Mouse (Mus musculus): ENCODE measurements around the gene Dbndd2. TPM values are rescaled to one million over a fixed set of nuclear protein-coding genes. Genes with fewer than 3 reads are reported as not detected.

Gene Dbndd2
- polyA plus RNA-seq, 1 experiment from 2014 or later: 1.7 TPM

DNA sequence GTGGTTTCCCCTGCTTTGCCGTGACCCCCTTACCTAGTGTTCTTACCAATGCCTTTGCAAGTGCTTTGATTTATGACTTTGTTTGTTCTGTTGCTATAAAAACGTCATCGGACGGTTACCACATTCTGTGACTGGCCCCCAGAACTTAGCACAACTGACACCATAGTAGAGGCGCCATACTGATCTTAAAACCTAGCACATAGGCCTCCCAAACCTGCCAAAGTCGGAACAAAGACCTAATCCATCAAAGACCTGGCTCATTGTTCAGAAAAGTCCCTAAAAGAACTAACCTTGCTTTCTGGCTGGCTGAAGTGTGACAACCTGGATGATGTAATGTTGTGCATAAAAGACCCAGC lies 33.2 kb downstream of the Dbndd2 start:
- 34% methylated on average over 6 of the region's 6 CpGs for WGBS
- no peak overlapping the region for H3K4me2 ChIP-seq
- peaks cover 3% of the 10 kb centered on the region; the same call in 1 of the 2 replicates for H3K27me3 ChIP-seq
- H3K27ac ChIP-seq: peak overlapping the region; percentile 84
- no peak overlapping the region for H3K9ac ChIP-seq (replicated peaks)
- no peak for ATAC-seq (ENCODE audit: insufficient number of reproducible peaks, insufficient read depth, low FRiP score, low TSS enrichment, low read depth)
- H3K36me3 ChIP-seq: no peaks in the 10 kb centered on the region
- H3K4me1 ChIP-seq (replicated peaks): peaks cover 29% of the 10 kb centered on the region
- peaks cover 6% of the 10 kb centered on the region; the same call in 1 of the 2 replicates for H3K9me3 ChIP-seq
- H3K4me3 ChIP-seq (replicated peaks): no peak overlapping the region

- peaks cover 3% of the 10 kb centered on the region; the same call in 1 of the 2 replicates for H3K27me3 ChIP-seq
- H3K9ac ChIP-seq (replicated peaks): no peak overlapping the region
- ATAC-seq (ENCODE audit: insufficient number of reproducible peaks, insufficient read depth, low FRiP score, low TSS enrichment, low read depth): no peak
- H3K4me3 ChIP-seq (replicated peaks): no peak overlapping the region
- 14% methylated on average over 3 of the region's 3 CpGs for WGBS
- H3K27ac ChIP-seq: no peak overlapping the region
- H3K36me3 ChIP-seq: no peaks in the 10 kb centered on the region
- H3K9me3 ChIP-seq: peaks cover 6% of the 10 kb centered on the region; the same call in 1 of the 2 replicates
- H3K4me1 ChIP-seq (replicated peaks): peaks cover 29% of the 10 kb centered on the region
- H3K4me2 ChIP-seq: no peak overlapping the region
These were observed 34.9 kb downstream of the Dbndd2 start for GRCm38 (mm10) chr2:164520782-164521181.

GRCm38 (mm10) chr2:164521841-164522240 lies 35.9 kb downstream of the Dbndd2 start:
- peaks cover 29% of the 10 kb centered on the region for H3K4me1 ChIP-seq (replicated peaks)
- no peaks in the 10 kb centered on the region for H3K36me3 ChIP-seq
- peaks cover 13% of the 10 kb centered on the region for H3K9me3 ChIP-seq
- H3K27ac ChIP-seq: no peak overlapping the region
- 16% methylated on average over 11 of the region's 11 CpGs for WGBS
- H3K9ac ChIP-seq (replicated peaks): no peak overlapping the region
- H3K27me3 ChIP-seq: peaks cover 3% of the 10 kb centered on the region; the same call in 1 of the 2 replicates
- H3K4me3 ChIP-seq (replicated peaks): no peak overlapping the region
- H3K4me2 ChIP-seq: peak overlapping the region; percentile 19
- no peak for ATAC-seq (ENCODE audit: insufficient number of reproducible peaks, insufficient read depth, low FRiP score, low TSS enrichment, low read depth)

GRCm38 (mm10) chr2:164522280-164522679 lies 36.4 kb downstream of the Dbndd2 start:
- Histone ChIP-seq H3K4me3 (replicated peaks) (no peak overlapping the region), H3K27ac (no peak overlapping the region), H3K4me2 (peak overlapping the region; percentile 19), H3K27me3 (peaks cover 3% of the 10 kb centered on the region; the same call in 1 of the 2 replicates), H3K4me1 (replicated peaks) (peaks cover 29% of the 10 kb centered on the region), H3K36me3 (no peaks in the 10 kb centered on the region), H3K9me3 (peaks cover 15% of the 10 kb centered on the region), H3K9ac (replicated peaks) (no peak overlapping the region)
- 23% methylated on average over 8 of the region's 8 CpGs for WGBS
- ATAC-seq (ENCODE audit: insufficient number of reproducible peaks, insufficient read depth, low FRiP score, low TSS enrichment, low read depth): no peak

DNA sequence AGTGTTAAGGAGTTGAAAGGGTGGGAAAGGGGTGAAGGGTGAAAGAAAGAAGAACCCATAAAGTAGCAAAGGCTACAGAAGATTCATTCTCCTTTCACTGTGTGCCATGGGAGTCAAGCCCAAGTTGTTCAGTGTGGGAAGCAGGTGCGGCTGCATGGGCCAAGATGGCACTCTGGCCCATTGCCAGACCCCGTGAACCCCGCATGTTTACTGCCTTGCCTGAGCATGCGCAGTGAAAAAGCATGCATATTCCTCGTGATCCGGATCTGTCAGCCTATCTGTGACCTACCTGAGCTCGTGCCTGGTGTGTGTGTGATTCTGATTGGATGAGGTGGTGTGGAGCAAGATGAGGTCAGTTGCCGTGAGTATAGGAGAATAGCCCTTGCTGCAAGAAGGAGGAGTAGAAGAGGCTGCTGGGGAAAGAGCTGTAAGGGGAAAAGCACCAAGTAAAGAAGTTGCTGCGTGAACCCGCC lies 37.4 kb downstream of the Dbndd2 start:
- Histone ChIP-seq H3K27me3 (peaks cover 3% of the 10 kb centered on the region; the same call in 1 of the 2 replicates), H3K4me1 (replicated peaks) (peaks cover 26% of the 10 kb centered on the region), H3K9me3 (peaks cover 15% of the 10 kb centered on the region), H3K36me3 (no peaks in the 10 kb centered on the region), H3K9ac (replicated peaks) (no peak overlapping the region), H3K27ac (no peak overlapping the region), H3K4me2 (no peak overlapping the region), H3K4me3 (replicated peaks) (no peak overlapping the region)
- WGBS: 84% methylated on average over 10 of the region's 10 CpGs
- ATAC-seq (ENCODE audit: insufficient number of reproducible peaks, insufficient read depth, low FRiP score, low TSS enrichment, low read depth): no peak

DNA sequence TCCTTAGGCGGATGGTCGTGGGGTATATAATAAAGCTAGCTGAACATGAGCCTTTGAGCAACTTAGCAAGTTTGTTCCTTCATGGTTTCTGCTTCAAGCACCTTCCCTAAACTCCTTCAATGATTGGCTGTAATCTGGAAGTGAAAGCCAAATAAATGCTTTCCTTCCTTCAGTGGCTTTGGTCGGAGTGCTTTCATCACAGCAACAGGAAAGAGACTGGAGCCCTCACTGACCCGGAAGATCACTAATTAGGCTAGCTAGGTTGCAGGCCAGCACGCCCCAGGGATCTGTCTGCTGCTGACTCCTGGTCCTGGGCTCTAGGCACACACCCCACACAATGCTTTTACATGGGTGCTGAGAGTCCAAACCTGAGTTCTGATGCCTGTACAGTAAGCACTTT lies 42.7 kb downstream of the Dbndd2 start:
- Histone ChIP-seq H3K4me3 (replicated peaks) (no peak overlapping the region), H3K4me2 (no peak overlapping the region), H3K27ac (no peak overlapping the region), H3K36me3 (no peaks in the 10 kb centered on the region), H3K9me3 (peaks cover 9% of the 10 kb centered on the region), H3K9ac (replicated peaks) (no peak overlapping the region), H3K27me3 (no peaks in the 10 kb centered on the region), H3K4me1 (replicated peaks) (no peaks in the 10 kb centered on the region)
- 55% methylated on average over 5 of the region's 5 CpGs for WGBS
- ATAC-seq (ENCODE audit: insufficient number of reproducible peaks, insufficient read depth, low FRiP score, low TSS enrichment, low read depth): no peak

DNA sequence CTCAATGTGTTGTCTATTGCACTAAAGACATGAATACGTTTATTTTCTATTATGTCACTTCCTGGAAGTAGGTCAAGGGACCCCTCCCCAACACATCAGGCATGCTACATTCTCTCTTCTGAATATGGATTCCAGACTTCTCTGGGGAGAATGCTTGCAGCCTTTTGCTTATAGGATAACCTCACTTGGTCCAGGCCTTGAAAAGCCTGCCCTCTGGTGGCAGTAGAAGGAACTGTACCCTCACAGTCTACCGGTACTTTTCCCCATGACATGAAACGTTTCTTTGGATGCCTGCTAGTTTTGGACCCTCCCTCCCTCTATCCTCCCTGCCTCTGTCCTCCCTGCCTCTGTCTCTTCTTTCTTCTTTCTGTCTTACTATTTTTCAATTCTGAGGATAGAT lies 45.3 kb downstream of the Dbndd2 start:
- no peak; the same call in 1 of the 2 replicates for ATAC-seq (ENCODE audit: insufficient number of reproducible peaks, insufficient read depth, low FRiP score, low TSS enrichment, low read depth)
- Histone ChIP-seq H3K4me2 (no peak overlapping the region), H3K9me3 (peaks cover 9% of the 10 kb centered on the region), H3K4me3 (replicated peaks) (no peak overlapping the region), H3K9ac (replicated peaks) (no peak overlapping the region), H3K4me1 (replicated peaks) (no peaks in the 10 kb centered on the region), H3K27ac (no peak overlapping the region), H3K36me3 (no peaks in the 10 kb centered on the region), H3K27me3 (no peaks in the 10 kb centered on the region)
- 5% methylated on average over 3 of the region's 3 CpGs for WGBS

DNA sequence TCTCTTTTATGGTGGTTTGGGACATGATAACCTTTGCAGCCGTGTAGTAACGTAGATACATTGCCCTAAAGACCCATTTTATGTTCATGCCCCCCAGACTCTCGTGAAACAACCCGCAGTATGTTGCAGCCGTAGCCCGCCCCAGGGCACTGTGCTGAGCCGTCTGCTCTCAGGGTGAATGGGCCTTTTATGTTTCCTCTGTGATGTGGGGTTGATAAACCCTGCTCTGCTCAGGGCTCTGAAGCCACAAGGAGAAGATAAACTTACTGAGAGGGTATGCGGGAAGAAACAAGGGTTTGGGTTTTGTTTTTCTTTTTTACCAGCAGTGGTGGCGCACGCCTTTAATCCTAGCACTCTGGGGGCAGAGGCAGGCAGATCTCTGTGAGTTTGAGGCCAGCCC lies 48.4 kb downstream of the Dbndd2 start:
- H3K9ac ChIP-seq (replicated peaks): no peak overlapping the region
- no peak overlapping the region for H3K4me2 ChIP-seq
- H3K4me1 ChIP-seq (replicated peaks): no peaks in the 10 kb centered on the region
- H3K36me3 ChIP-seq: no peaks in the 10 kb centered on the region
- H3K27me3 ChIP-seq: no peaks in the 10 kb centered on the region
- H3K27ac ChIP-seq: no peak overlapping the region
- no peaks in the 10 kb centered on the region for H3K9me3 ChIP-seq
- ATAC-seq (ENCODE audit: insufficient number of reproducible peaks, insufficient read depth, low FRiP score, low TSS enrichment, low read depth): no peak
- H3K4me3 ChIP-seq (replicated peaks): no peak overlapping the region
- 67% methylated on average over 10 of the region's 10 CpGs for WGBS

DNA sequence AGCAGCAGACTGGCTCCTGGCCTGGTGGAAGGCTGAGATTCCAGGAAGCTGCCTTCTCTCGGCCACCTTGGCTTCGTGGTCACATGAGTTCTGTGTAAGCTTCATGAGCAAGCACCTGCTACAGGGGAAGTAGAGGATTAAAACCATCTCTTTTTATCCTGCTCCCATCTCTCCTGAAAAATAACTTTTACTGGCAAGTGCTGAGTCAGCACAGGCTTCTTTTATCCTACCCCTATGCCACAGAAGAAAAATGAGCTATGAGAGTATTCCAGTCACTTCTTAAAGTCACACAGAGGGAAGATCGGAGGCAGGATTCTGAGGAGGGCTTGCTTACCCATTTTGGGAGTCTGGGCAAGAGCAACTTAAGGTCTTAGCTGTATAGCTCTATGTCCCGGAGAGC lies 51.1 kb downstream of the Dbndd2 start:
- H3K27ac ChIP-seq: no peak overlapping the region
- 81% methylated on average over 4 of the region's 4 CpGs for WGBS

GRCm38 (mm10) chr2:164540652-164541427 lies 54.9 kb downstream of the Dbndd2 start:
- ATAC-seq (ENCODE audit: insufficient number of reproducible peaks, insufficient read depth, low FRiP score, low TSS enrichment, low read depth): no peak
- H3K4me1 ChIP-seq (replicated peaks): peaks cover 6% of the 10 kb centered on the region; the same call in 1 of the 2 replicates
- H3K36me3 ChIP-seq: no peaks in the 10 kb centered on the region
- H3K4me2 ChIP-seq: no peak overlapping the region
- WGBS: 38% methylated on average over 8 of the region's 8 CpGs
- H3K27ac ChIP-seq: no peak overlapping the region
- no peaks in the 10 kb centered on the region for H3K9me3 ChIP-seq
- H3K4me3 ChIP-seq (replicated peaks): no peak overlapping the region
- H3K27me3 ChIP-seq: no peaks in the 10 kb centered on the region
- H3K9ac ChIP-seq (replicated peaks): no peak overlapping the region

More for the DNA sequence above, 51.1 kb downstream of the Dbndd2 start:
- Histone ChIP-seq H3K27me3 (no peaks in the 10 kb centered on the region), H3K4me3 (replicated peaks) (no peak overlapping the region), H3K36me3 (no peaks in the 10 kb centered on the region), H3K9ac (replicated peaks) (no peak overlapping the region), H3K9me3 (no peaks in the 10 kb centered on the region), H3K4me1 (replicated peaks) (peaks cover 6% of the 10 kb centered on the region; the same call in 1 of the 2 replicates), H3K4me2 (no peak overlapping the region)
- ATAC-seq (ENCODE audit: insufficient number of reproducible peaks, insufficient read depth, low FRiP score, low TSS enrichment, low read depth): no peak

DNA sequence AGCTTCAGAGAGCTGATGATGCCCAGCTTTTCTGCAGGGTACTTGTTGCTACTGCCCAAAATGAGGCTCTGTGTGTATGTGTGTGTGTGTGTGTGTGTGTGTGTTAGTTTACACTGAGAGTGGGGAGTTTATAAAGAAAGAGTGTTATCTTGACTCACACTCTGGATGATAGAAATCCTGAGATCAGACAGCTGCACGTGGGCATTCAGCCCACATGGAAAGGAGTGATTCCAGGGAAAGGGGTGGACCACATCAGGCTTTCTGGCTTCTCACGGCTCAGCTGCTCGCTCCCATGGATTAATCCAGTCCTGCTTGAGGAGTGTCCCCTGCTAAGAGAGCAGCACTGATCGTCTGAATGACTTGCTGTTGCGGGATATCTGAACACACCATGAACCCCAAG lies 56.2 kb downstream of the Dbndd2 start:
- Histone ChIP-seq H3K4me1 (replicated peaks) (peaks cover 6% of the 10 kb centered on the region; the same call in 1 of the 2 replicates), H3K4me3 (replicated peaks) (no peak overlapping the region), H3K36me3 (no peaks in the 10 kb centered on the region), H3K27me3 (no peaks in the 10 kb centered on the region), H3K4me2 (no peak overlapping the region), H3K27ac (no peak overlapping the region), H3K9me3 (no peaks in the 10 kb centered on the region), H3K9ac (replicated peaks) (no peak overlapping the region)
- no peak for ATAC-seq (ENCODE audit: insufficient number of reproducible peaks, insufficient read depth, low FRiP score, low TSS enrichment, low read depth)
- 82% methylated on average over 5 of the region's 5 CpGs for WGBS
